Comparison of ENCODE assay signal across 14 mouse cellular contexts in the genomic region with DNA sequence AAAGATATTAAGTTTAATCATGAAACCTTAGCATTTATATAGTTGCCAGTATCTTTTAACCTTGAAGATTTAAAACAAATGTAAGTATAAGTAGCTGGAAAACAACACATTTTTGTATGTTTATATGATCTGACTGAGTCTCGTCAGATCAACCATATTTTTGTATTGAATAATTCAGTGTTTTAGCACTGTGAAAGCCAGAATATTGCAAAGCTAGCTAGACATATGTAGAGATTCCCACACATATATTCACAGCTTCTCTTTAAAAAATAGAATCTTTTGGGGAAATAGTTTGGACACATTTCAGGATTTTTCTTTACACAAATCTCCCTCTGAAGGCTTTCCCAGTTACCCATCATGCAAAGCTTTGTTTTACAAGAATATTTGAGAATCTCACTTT.
"Had no signal": no experiment of that assay in that cellular context is flagged by ENCODE, and none has a peak within 500 bp of the region (broad histone marks: within the 10 kb centered on the region; RNA-seq: fewer than 3 reads in every experiment).

No protein-coding gene starts in this region.

- ATAC-seq: intestine, postnatal 0 days; liver, embryonic 12.5 days; midbrain, embryonic 13.5 days; midbrain, embryonic 16.5 days had no signal

- DNase-seq: kidney, adult 2 months; kidney, postnatal 10 days; kidney, postnatal 36 days; liver; lung, adult 18-20 months; lung, postnatal 10 days; lung, postnatal 36 days; retina, postnatal 1 day; right cerebral cortex, postnatal 4 days; thymus, postnatal 25 days had no signal
